Mouse (Mus musculus) midbrain, embryonic 13.5 days (tissue): ENCODE data around the gene Trim12a. TPM values are rescaled to one million over a fixed set of nuclear protein-coding genes. Genes with fewer than 3 reads are reported as not detected.
"Not testable (repeated sequence)": the region's sequence is repeated elsewhere in the genome, so short reads cannot be mapped to it uniquely, and the experiment has no call there.

ENCODE experiments used
- ATAC-seq: fragments of 200-750 bp; cut with Nextera tagmentation; 2 replicates; pipeline ENCODE4 v1.8.0; 2017; ENCODE audit warnings: mild to moderate bottlenecking, moderate TSS enrichment, moderate library complexity
- H3K27ac ChIP-seq: fragments of 300-500 bp; sonication (generic); 2 replicates; pipeline ENCODE4 v1.5.1; 2015; ENCODE audit warnings: inconsistent platforms, mild to moderate bottlenecking, moderate library complexity
- H3K27me3 ChIP-seq: fragments of 300-500 bp; sonication (generic); 2 replicates; pipeline ENCODE4 v1.6.1; 2015; ENCODE audit warnings: mild to moderate bottlenecking, inconsistent platforms
- H3K36me3 ChIP-seq: fragments of 300-500 bp; sonication (generic); 2 replicates; pipeline ENCODE4 v1.6.1; 2015; ENCODE audit warnings: mild to moderate bottlenecking, inconsistent platforms
- H3K4me1 ChIP-seq: fragments of 300-500 bp; sonication (generic); replicated peaks from 2 replicates; pipeline ENCODE4 v1.6.1; 2015; ENCODE audit warnings: inconsistent platforms
- H3K4me2 ChIP-seq: fragments of 300-500 bp; sonication (generic); replicated peaks from 2 replicates; pipeline ENCODE4 v1.6.1; 2015; ENCODE audit warnings: moderate library complexity, mild to moderate bottlenecking, inconsistent platforms
- H3K4me3 ChIP-seq: fragments of 300-500 bp; sonication (generic); replicated peaks from 2 replicates; pipeline ENCODE4 v1.5.1; 2015; ENCODE audit warnings: mild to moderate bottlenecking, inconsistent platforms
- H3K9ac ChIP-seq: fragments of 300-500 bp; sonication (generic); replicated peaks from 2 replicates; pipeline ENCODE4 v1.6.1; 2015; ENCODE audit warnings: mild to moderate bottlenecking, inconsistent platforms
- H3K9me3 ChIP-seq: fragments of 300-500 bp; sonication (generic); 2 replicates; pipeline ENCODE4 v1.6.1; 2016; ENCODE audit warnings: mild to moderate bottlenecking, inconsistent platforms
- WGBS: fragments of 180-500 bp; shearing (Covaris S2); methylation state at CpG from one replicate; pipeline ENCODE4 v1.1.7; 2015; 5-methylcytosine and 5-hydroxymethylcytosine counted together
- polyA plus RNA-seq: library from polyadenylated mRNA; unstranded; fragments of >200 nt; fragmentation: Nextera tagmentation; extraction: Ambion mirVana; gene quantifications from 2 replicates; pipeline ENCODE4 v1.2.1, GENCODE M21; 2015

Trim12a gene
- polyA plus RNA-seq, 1 experiment from 2014 or later: 2.0 TPM

DNA sequence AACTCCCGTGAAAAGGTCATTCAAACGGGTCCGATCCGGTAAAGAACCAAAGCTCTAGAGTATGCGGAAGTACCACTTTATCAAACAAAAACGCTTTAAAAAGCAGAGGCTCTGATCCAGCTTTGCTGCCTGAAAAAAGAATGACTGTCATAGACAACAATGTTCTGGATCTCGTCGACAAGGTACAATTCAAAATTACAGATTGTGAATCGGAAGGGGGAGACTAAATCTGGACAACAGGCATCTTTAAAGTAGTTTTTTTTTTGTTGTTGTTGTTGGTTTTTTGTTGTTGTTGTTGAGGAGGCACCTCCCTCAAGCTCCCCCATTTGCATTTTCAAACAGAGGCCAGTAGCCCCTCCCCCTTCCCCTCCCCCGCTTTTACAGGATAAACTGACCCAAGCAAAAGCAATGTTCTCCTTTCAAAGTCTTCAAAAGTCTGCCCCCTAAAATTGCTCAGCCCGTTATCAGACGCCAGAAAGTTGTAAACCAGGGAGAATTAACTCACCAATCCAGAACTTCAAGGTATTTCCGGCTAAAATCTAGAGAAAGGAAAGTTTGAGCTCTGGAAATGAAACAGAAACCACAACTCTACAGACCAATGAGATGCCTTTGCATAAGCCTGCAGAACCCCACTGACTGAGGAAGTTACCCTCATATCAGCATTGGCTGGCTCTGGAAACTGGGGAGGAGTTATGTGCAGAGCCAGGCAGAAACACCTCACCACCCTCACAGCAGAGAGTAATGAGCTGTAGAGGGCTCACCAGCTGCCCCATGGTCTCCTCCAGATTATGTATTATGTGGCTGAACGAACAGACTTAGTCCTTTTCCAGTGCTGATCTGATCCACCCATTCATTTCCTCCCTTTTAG is 27.5 kb downstream of the Trim12a start, which contains the start of gene Trim5:
Gene Trim5, minus strand, starts transcription at position 519 of the 868 bp plus-strand sequence.
- not testable (repeated sequence) for H3K4me1 ChIP-seq, H3K9ac ChIP-seq, H3K27me3 ChIP-seq, H3K36me3 ChIP-seq, H3K4me3 ChIP-seq, H3K9me3 ChIP-seq, H3K27ac ChIP-seq, H3K4me2 ChIP-seq
- WGBS: 41% methylated on average over 14 of the region's 14 CpGs
- ATAC-seq: 0 out of 2 replicates have a peak, but pooled peaks have one; percentile 34

DNA sequence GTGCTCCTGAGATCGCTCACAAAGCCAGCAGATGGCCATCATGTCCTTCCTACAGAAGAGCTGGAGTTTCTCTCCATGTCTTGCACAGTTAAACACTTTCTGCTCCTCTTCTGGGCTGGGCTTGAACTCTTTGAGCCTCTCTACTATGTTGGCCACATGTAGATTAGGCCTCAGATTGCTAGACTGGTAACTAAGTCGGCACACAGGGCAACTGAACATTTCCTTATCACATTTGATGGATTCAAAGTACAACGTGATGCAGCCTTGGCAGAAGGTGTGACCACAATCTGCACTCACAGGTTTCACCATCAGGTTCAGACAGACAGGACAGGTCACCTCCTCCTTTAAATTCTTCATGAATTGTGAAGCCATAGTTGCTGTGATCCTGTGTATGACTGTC is 35.9 kb downstream of the Trim12a start:
- H3K4me3 ChIP-seq, H3K9ac ChIP-seq, H3K27me3 ChIP-seq, ATAC-seq, H3K9me3 ChIP-seq, H3K4me1 ChIP-seq, H3K4me2 ChIP-seq, H3K27ac ChIP-seq, H3K36me3 ChIP-seq: not testable (repeated sequence)
- 83% methylated on average over 3 of the region's 3 CpGs for WGBS

DNA sequence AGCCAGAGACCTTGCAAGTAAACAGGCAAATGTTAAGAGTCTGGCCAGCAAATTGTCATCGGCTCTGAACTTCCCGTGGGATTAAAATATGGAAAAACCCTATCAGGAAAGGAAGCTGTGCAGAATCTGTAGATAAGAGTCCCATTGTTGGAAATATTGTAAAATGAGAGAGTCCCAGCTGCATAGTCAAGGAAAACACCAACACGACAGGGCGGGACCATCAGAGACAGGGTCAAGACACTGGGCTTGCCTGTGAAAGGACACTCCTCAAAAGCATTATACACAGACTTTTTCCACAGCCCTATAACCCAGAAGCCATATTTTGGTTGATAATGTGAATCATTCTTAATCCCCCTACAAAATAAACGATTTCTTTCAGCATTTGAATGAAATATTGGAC is 49.9 kb downstream of the Trim12a start:
- not testable (repeated sequence) for H3K4me1 ChIP-seq, H3K27ac ChIP-seq, H3K4me2 ChIP-seq, H3K27me3 ChIP-seq, H3K36me3 ChIP-seq, ATAC-seq, H3K4me3 ChIP-seq, H3K9ac ChIP-seq, H3K9me3 ChIP-seq
- WGBS: 94% methylated on average over 4 of the region's 5 CpGs

DNA sequence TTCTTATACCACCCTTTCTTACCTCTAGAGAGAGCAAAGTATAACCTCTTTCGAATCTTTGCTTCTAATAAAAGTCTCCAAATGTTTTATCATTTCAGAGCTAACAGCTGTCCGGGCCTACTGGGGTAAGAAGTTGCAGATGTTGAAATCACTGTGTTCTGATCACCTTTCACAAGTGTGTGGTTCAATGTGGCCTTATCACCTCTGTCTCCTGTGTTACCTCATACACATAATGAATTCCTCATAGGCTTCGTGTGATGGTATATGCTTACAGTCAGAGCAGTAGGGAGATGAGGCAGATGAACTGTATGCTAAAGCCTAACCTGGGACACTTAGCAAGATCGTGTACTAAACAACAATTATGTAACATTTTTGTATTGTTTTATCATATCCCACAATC is 54.9 kb downstream of the Trim12a start:
- H3K4me2 ChIP-seq, H3K27ac ChIP-seq, H3K36me3 ChIP-seq, H3K4me1 ChIP-seq, ATAC-seq, H3K27me3 ChIP-seq, H3K9ac ChIP-seq, H3K4me3 ChIP-seq, H3K9me3 ChIP-seq: not testable (repeated sequence)
- 87% methylated on average over 4 of the region's 4 CpGs for WGBS

Other genes starting within 250 kb of the Trim12a start
- not detected in 2 replicates for gene Olfr644, start 243.6 kb downstream of the Trim12a start, polyA plus RNA-seq
- not detected in 2 replicates for gene Olfr645, start 230.0 kb downstream of the Trim12a start, polyA plus RNA-seq
- gene Olfr646, start 210.6 kb downstream of the Trim12a start, polyA plus RNA-seq: not detected in 2 replicates
- gene Ubqln5, start 185.6 kb downstream of the Trim12a start, polyA plus RNA-seq: not detected in 2 replicates
- gene Olfr643, start 178.1 kb downstream of the Trim12a start, polyA plus RNA-seq: not detected in 2 replicates
- gene Ubqln3, start 172.2 kb downstream of the Trim12a start, polyA plus RNA-seq: not detected in 2 replicates
- not detected in 2 replicates for gene Ubqlnl, start 164.9 kb downstream of the Trim12a start, polyA plus RNA-seq
- gene Olfm5, start 150.6 kb downstream of the Trim12a start, polyA plus RNA-seq: not detected in 2 replicates
- 0.26 and 0.46 TPM in 2 replicates for gene Olfr648, start 132.1 kb downstream of the Trim12a start, polyA plus RNA-seq
- not detected in 2 replicates for gene Olfr649, start 119.5 kb downstream of the Trim12a start, polyA plus RNA-seq
- gene Trim6, start 96.7 kb downstream of the Trim12a start, polyA plus RNA-seq: 0.32 and 0.59 TPM in 2 replicates
- gene Trim34a, start 71.0 kb downstream of the Trim12a start, polyA plus RNA-seq: 0.46 and 0.75 TPM in 2 replicates
- gene Trim5, start 27.4 kb downstream of the Trim12a start, polyA plus RNA-seq: not detected in 2 replicates
- gene Trim34b, start 14.0 kb upstream of the Trim12a start, polyA plus RNA-seq: not detected in 2 replicates
- 1.1 and 1.5 TPM in 2 replicates for gene Trim12c, start 37.9 kb upstream of the Trim12a start, polyA plus RNA-seq
- not detected in 2 replicates for gene Trim30b, start 54.4 kb upstream of the Trim12a start, polyA plus RNA-seq
- gene Trim30c, start 85.4 kb upstream of the Trim12a start, polyA plus RNA-seq: not detected in 2 replicates
- 0.26 and 0.70 TPM in 2 replicates for gene Trim30a, start 149.7 kb upstream of the Trim12a start, polyA plus RNA-seq
- 0.05 and 0.27 TPM in 2 replicates for gene Trim30d, start 192.4 kb upstream of the Trim12a start, polyA plus RNA-seq
- not detected in 2 replicates for gene Olfr651, start 234.7 kb upstream of the Trim12a start, polyA plus RNA-seq
- gene Olfr652, start 245.4 kb upstream of the Trim12a start, polyA plus RNA-seq: not detected in 2 replicates